Mouse (Mus musculus) midbrain, embryonic 14.5 days (tissue): ENCODE results near the gene Slc24a3. TPM values are rescaled to one million over a fixed set of nuclear protein-coding genes. Genes with fewer than 3 reads are reported as not detected.

Source experiments
- ATAC-seq: fragments of 200-750 bp; cut with Nextera tagmentation; 2 replicates; pipeline ENCODE4 v1.8.0; 2017; ENCODE audit warnings: moderate number of reproducible peaks, moderate library complexity; ENCODE audit not compliant: low FRiP score, low TSS enrichment
- DNase-seq: peaks from one replicate; pipeline ENCODE4 v3.0.0-alpha.2; 2015
- H3K27ac ChIP-seq: fragments of 300-500 bp; sonication (generic); replicated peaks from 2 replicates; pipeline ENCODE4 v1.5.1; 2014; ENCODE audit warnings: mild to moderate bottlenecking, low read depth, low read length, moderate library complexity
- H3K27me3 ChIP-seq: fragments of 300-500 bp; sonication (generic); 2 replicates; pipeline ENCODE4 v1.6.1; 2014; ENCODE audit warnings: low read length, control low read depth, mixed read lengths; ENCODE audit not compliant: control insufficient read depth, insufficient read depth
- H3K36me3 ChIP-seq: fragments of 300-500 bp; sonication (generic); 2 replicates; pipeline ENCODE4 v1.6.1; 2014; ENCODE audit warnings: low read length, control low read depth; ENCODE audit not compliant: control insufficient read depth, insufficient read depth
- H3K4me1 ChIP-seq: fragments of 300-500 bp; sonication (generic); 2 replicates; pipeline ENCODE4 v1.6.1; 2014; ENCODE audit warnings: mild to moderate bottlenecking, antibody characterized with exemption, low read length, control low read depth; ENCODE audit not compliant: control insufficient read depth, insufficient read depth
- H3K4me2 ChIP-seq: fragments of 300-500 bp; sonication (generic); 2 replicates; pipeline ENCODE4 v1.6.1; 2014; ENCODE audit warnings: mild to moderate bottlenecking, low read length, moderate library complexity
- H3K4me3 ChIP-seq: fragments of 300-500 bp; sonication (generic); replicated peaks from 2 replicates; pipeline ENCODE4 v1.5.1; 2014; ENCODE audit warnings: low read depth, low read length
- H3K9ac ChIP-seq: fragments of 300-500 bp; sonication (generic); replicated peaks from 2 replicates; pipeline ENCODE4 v1.6.1; 2014; ENCODE audit warnings: mild to moderate bottlenecking, low read length, moderate library complexity
- H3K9me3 ChIP-seq: fragments of 300-500 bp; sonication (generic); 2 replicates; pipeline ENCODE4 v1.6.1; 2016; ENCODE audit warnings: low read length, control low read depth, mixed read lengths; ENCODE audit not compliant: control insufficient read depth
- WGBS: fragments of 180-500 bp; shearing (Covaris S2); extraction: QIAGEN DNeasy Blood & Tissue Kit; methylation state at CpG from one replicate; pipeline ENCODE4 v1.1.7; 2014; 5-methylcytosine and 5-hydroxymethylcytosine counted together
- polyA plus RNA-seq: library from polyadenylated mRNA; unstranded; fragments of >200 nt; fragmentation: Nextera tagmentation; extraction: Ambion mirVana; gene quantifications from 2 replicates; pipeline ENCODE4 v1.2.1, GENCODE M21; 2014

Gene Slc24a3
- polyA plus RNA-seq, 1 experiment from 2014 or later: 13.1 TPM

DNA sequence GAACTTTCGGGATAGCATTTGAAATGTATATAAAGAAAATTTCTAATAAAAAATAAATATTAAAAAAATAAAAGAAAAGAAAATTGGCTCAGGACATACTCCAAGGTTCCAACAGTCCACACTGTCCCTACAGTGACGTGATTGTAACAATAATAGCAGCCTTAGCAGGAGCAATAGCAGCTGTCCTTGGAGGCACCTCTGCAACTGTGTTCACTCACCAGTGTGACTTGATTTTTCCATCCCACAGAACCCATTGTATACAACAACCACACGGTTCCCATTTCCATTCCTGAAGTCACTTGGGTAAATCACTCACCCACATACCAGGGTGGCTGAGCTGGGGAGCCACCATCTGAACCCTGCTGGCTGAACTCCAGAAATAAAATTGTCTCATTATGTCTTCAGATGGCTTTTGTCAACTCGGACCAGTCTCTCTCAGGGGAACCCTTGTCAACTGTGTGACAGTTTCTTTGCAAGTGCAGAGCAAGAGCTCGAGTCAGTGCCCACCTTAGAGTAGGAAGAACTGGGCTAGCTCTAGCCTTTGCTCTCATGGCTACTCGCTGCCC, 233.8 kb downstream of the Slc24a3 start:
- no peaks in the 10 kb centered on the region for H3K27me3 ChIP-seq
- DNase-seq (peak; percentile 37), ATAC-seq (no peak)
- no peaks in the 10 kb centered on the region for H3K36me3 ChIP-seq
- no peak overlapping the region for H3K4me2 ChIP-seq
- H3K4me1 ChIP-seq: peaks cover 20% of the 10 kb centered on the region
- H3K4me3 ChIP-seq: no peak overlapping the region
- WGBS: 54% methylated on average over 6 of the region's 6 CpGs
- H3K9me3 ChIP-seq: no peaks in the 10 kb centered on the region
- H3K9ac ChIP-seq: no peak overlapping the region
- no peak overlapping the region for H3K27ac ChIP-seq

DNA sequence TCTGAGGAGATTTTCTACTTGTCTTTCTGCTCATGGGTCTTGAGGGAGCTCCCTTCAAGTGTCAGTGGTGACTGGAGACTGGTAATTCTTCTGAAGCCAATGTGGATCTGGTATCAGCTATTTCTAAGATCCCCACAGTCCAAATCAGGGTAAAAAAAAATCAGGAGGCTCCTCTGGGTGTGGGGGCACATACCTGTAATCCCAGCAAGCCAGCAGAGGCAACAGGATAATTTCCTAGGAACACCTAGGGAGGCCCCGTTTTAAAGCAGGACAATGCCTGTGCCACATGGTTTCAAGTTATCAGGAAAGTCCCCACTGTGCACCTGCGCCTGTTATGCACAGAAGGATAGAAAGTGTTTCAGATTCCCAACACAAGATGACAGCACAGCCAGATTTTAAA, 234.4 kb downstream of the Slc24a3 start:
- H3K4me3 ChIP-seq: no peak overlapping the region
- H3K27me3 ChIP-seq: no peaks in the 10 kb centered on the region
- peaks cover 20% of the 10 kb centered on the region for H3K4me1 ChIP-seq
- WGBS: 74% methylated on average over 2 of the region's 2 CpGs
- no peak for ATAC-seq
- H3K27ac ChIP-seq: no peak overlapping the region
- H3K9me3 ChIP-seq: no peaks in the 10 kb centered on the region
- H3K9ac ChIP-seq: no peak overlapping the region
- DNase-seq: no peak
- no peaks in the 10 kb centered on the region for H3K36me3 ChIP-seq
- no peak overlapping the region for H3K4me2 ChIP-seq

DNA sequence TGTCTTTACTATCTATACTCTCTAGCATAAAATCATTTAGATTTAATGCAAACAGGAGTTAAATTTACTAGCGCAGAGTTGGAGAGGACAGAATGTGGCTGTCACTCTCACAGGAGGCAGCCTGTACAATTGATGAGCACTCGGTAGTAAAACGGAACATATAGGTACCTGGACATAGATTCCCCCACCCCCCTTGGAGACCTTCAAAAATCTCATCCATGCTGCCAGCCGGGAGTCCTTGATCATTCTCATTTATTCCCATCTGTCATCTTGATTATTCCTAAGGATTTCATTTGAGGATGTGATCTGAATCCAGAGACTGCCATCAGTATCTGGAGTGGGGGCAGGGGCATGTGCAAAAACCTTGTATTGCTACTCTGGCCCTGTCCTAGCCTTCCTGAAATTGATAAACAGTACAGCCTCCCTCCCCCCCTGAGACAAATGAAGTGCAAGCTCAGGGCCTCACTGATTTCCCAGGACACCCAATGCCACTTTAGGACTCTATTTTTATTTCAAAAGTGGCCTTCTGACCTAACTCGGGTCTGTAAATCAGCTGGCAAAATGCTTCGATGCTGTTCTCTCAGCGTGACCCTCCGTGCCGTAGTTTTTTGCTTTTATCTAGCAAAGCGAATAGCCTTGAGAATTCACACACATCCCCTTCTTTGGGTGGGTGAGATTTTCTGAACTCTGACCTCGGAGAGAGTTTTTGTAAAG, 237.4 kb downstream of the Slc24a3 start:
- Histone ChIP-seq H3K27ac (peak overlapping the region; percentile 38; the same call in 1 of the 2 replicates), H3K36me3 (no peaks in the 10 kb centered on the region), H3K9ac (no peak overlapping the region), H3K27me3 (no peaks in the 10 kb centered on the region), H3K4me3 (no peak overlapping the region), H3K4me1 (peaks cover 10% of the 10 kb centered on the region), H3K9me3 (no peaks in the 10 kb centered on the region), H3K4me2 (no peak overlapping the region)
- ATAC-seq (no peak), DNase-seq (peak; percentile 34)
- WGBS: 18% methylated on average over 11 of the region's 11 CpGs

DNA sequence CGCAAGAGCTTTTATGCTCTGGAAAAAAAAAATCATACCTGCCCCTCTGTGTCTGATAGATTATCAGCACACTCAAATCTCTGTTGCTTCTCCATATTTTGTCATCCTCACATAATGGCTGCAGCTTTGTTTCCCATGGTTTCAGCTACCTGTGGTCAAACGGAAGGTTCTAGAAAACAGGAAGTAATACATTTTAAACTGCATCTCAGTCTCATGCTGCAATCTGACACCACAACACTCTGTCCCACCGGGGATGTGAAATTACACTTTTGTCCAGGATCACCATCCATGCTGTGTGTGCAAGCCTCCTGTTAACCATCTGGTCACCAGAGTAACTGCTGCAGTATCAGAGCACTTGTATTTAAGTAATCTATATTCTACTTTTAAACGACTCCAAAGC, 238.2 kb downstream of the Slc24a3 start:
- Histone ChIP-seq H3K27me3 (no peaks in the 10 kb centered on the region), H3K4me2 (no peak overlapping the region), H3K36me3 (no peaks in the 10 kb centered on the region), H3K4me1 (peaks cover 10% of the 10 kb centered on the region), H3K4me3 (no peak overlapping the region), H3K27ac (no peak overlapping the region), H3K9me3 (no peaks in the 10 kb centered on the region), H3K9ac (no peak overlapping the region)
- DNase-seq (no peak), ATAC-seq (no peak)
- 50% methylated on average over 4 of the region's 4 CpGs for WGBS

DNA sequence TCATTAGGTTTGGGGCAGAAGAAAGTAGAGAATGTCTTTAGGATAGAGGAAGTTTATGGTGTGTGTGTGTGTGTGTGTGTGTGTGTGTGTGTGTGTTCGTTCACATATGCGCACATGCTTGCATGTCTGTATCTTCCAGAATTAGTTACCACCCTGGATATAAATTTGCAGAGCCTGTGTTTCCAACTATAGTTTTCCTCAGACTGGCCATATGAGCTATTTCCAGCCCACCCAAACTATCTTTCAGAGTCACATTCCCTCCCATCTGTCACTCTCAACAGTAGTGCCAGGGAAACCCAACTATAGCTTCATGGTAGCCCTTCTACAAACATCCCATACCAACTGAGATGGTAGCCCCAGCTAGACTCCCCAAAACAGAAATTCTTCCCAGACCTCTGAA, 250.2 kb downstream of the Slc24a3 start:
- Histone ChIP-seq H3K27ac (no peak overlapping the region), H3K36me3 (no peaks in the 10 kb centered on the region), H3K9ac (no peak overlapping the region), H3K27me3 (no peaks in the 10 kb centered on the region), H3K9me3 (no peaks in the 10 kb centered on the region), H3K4me2 (no peak overlapping the region), H3K4me1 (peaks cover 8% of the 10 kb centered on the region), H3K4me3 (no peak overlapping the region)
- 95% methylated on average over 2 of the region's 2 CpGs for WGBS
- ATAC-seq: no peak
- no peak for DNase-seq

DNA sequence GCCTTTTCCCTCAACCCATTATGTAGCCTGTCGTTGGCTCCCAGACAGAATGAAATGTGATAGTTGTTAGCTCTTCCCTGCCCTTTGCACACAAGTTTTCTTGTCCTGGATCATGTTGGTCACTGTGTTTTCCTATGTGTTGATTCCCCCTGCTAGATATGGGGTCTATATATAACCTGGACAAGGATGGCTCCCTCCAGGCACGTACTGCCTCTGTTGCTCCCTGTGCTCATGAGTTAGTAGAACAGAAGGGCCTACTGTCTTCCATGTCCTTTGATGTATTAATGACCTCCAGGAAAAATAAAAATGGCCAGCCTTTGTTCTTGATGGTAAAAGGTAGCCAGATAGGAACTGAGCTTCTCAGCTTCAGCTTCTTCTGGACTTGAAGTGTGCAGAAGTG, 251.5 kb downstream of the Slc24a3 start:
- Histone ChIP-seq H3K4me1 (peaks cover 8% of the 10 kb centered on the region), H3K4me3 (no peak overlapping the region)
- DNase-seq: no peak

DNA sequence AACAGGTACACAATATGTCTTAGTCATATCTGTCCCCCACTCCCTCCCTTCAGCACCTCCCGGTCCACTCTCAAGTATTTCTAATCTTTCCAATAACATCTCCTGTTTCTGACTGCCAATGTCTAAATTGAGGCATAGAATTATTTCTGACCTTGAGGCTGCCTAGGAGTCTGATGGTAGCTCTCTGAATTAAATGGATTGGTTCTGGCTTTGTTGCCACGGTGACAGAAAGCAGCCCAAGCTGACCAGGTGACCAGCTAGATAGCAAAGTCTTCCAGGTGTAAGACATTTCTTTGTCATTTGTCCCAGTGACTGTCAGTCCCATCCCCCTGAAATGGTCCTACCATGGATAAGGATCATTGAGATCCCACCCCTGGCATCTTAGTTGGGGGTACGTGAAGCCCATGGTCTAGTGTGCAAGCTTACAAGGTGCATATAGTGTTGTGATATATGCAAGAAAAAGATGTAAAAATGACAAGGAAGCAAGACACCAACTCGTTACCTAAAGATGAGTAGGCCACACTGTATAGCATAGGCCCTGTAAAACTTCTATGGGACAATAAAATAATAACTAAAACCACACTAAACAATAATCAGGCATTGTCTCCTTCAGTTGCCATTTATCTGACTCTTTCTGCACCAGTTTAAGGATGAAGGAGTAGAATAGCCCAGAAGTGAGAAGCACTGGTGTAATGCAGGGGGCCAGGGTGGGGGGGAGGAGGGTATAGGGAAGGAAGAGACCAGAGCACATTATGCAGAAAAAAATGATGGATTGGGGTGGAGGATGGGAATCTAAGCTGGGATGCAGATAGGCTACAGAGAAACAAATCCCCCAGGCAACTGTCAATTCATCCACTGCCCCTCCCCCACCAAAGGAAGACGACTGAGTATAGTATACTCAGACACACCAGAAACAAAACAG, 253.7 kb downstream of the Slc24a3 start:
- Histone ChIP-seq H3K36me3 (no peaks in the 10 kb centered on the region), H3K27ac (peak overlapping the region; percentile 38), H3K27me3 (no peaks in the 10 kb centered on the region), H3K9ac (no peak overlapping the region), H3K4me2 (no peak overlapping the region), H3K4me3 (no peak overlapping the region), H3K4me1 (peaks cover 8% of the 10 kb centered on the region), H3K9me3 (no peaks in the 10 kb centered on the region)
- WGBS: 55% methylated on average over 5 of the region's 5 CpGs
- DNase-seq (peak; percentile 58), ATAC-seq (peak; percentile 47)

More for the DNA sequence above, 251.5 kb downstream of the Slc24a3 start:
- H3K36me3 ChIP-seq: no peaks in the 10 kb centered on the region
- no peak for ATAC-seq
- 82% methylated on average over 2 of the region's 2 CpGs for WGBS
- H3K9ac ChIP-seq: no peak overlapping the region
- no peaks in the 10 kb centered on the region for H3K27me3 ChIP-seq
- no peak overlapping the region for H3K27ac ChIP-seq
- no peak overlapping the region for H3K4me2 ChIP-seq
- H3K9me3 ChIP-seq: no peaks in the 10 kb centered on the region

DNA sequence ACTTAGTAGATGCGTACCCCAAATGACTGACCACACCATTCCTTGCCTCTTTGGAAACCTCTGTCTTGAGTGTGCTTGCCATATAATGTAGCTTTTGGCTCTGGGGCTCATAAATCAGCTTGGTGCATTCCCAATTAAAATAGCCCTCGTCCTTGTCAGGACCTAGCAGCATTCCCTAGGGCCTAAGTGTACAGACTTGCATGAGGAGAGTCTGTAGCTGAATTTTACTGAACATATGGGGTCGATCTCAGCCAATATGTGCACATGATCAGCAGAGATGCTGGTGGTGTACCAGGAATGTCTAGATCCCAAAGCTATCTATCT, 254.3 kb downstream of the Slc24a3 start:
- H3K4me2 ChIP-seq: no peak overlapping the region
- no peak overlapping the region for H3K9ac ChIP-seq
- no peaks in the 10 kb centered on the region for H3K36me3 ChIP-seq
- peaks cover 8% of the 10 kb centered on the region for H3K4me1 ChIP-seq
- ATAC-seq: 0 out of 2 replicates have a peak, but pooled peaks have one; percentile 4
- H3K27me3 ChIP-seq: no peaks in the 10 kb centered on the region
- WGBS: 55% methylated on average over 3 of the region's 3 CpGs
- DNase-seq: no peak
- H3K27ac ChIP-seq: 0 out of 2 replicates have a peak overlapping the region, but pooled peaks have one; percentile 22
- no peak overlapping the region for H3K4me3 ChIP-seq
- no peaks in the 10 kb centered on the region for H3K9me3 ChIP-seq
